Mouse (Mus musculus) small intestine, adult 10 weeks (tissue): ENCODE data around the gene Gpr37l1. TPM values are rescaled to one million over a fixed set of nuclear protein-coding genes. Genes with fewer than 3 reads are reported as not detected.

ENCODE experiments used
- polyA plus RNA-seq: library from polyadenylated mRNA; stranded (reverse); fragments of 350-450 nt; fragmentation: Illumina TruSeq; extraction: RNeasy Lipid Tissue Mini Kit (QIAGEN cat#74804); gene quantifications from one replicate; pipeline ENCODE4 v1.2.3, GENCODE M21; 2014; ENCODE audit warnings: low replicate concordance

Gene Gpr37l1
- polyA plus RNA-seq = not detected

GRCm38 (mm10) chr1:135167435-135167834 is at the start of gene Gpr37l1:
Gene Gpr37l1 (minus strand): TSS chr1:135167681.

GRCm38 (mm10) chr1:135146077-135146945 is 21.2 kb downstream of the Gpr37l1 start, which contains the start of gene Arl8a:
Gene Arl8a (plus strand): TSS chr1:135146824.

GRCm38 (mm10) chr1:135132473-135132872 is 35.0 kb downstream of the Gpr37l1 start, which contains the start of gene Ptpn7:
Gene Ptpn7 (plus strand): TSS chr1:135132700.

Other genes starting within 250 kb of the Gpr37l1 start
- 9.2 TPM for gene Ppp1r12b, start 211.7 kb downstream of the Gpr37l1 start, polyA plus RNA-seq
- 8.8 TPM for gene Ube2t, start 205.1 kb downstream of the Gpr37l1 start, polyA plus RNA-seq
- 0.11 TPM for gene Lgr6, start 62.4 kb downstream of the Gpr37l1 start, polyA plus RNA-seq
- gene Ptpn7, start 35.0 kb downstream of the Gpr37l1 start, polyA plus RNA-seq = 0.56 TPM
- 24.0 TPM for gene Arl8a, start 20.9 kb downstream of the Gpr37l1 start, polyA plus RNA-seq
- gene Elf3, start 90.9 kb upstream of the Gpr37l1 start, polyA plus RNA-seq = 11.3 TPM
- 49.5 TPM for gene Rnpep, start 116.4 kb upstream of the Gpr37l1 start, polyA plus RNA-seq
- gene Timm17a, start 146.1 kb upstream of the Gpr37l1 start, polyA plus RNA-seq = 14.5 TPM
- 1.7 TPM for gene Lmod1, start 157.1 kb upstream of the Gpr37l1 start, polyA plus RNA-seq
- gene Shisa4, start 207.6 kb upstream of the Gpr37l1 start, polyA plus RNA-seq = not detected